Mouse (Mus musculus) thymus, adult 2 months (tissue): ENCODE data around the gene Mmp14.

Experiments
- CTCF ChIP-seq: fragments of 200-500 bp; IDR thresholded peaks from 2 replicates; pipeline ENCODE4 v1.5.1; 2012; ENCODE audit warnings: mild to moderate bottlenecking, control low read depth, low read length, moderate library complexity, borderline replicate concordance; ENCODE audit not compliant: control insufficient read depth, poor library complexity, insufficient read depth; ENCODE audit errors: extremely low read depth
- POLR2A ChIP-seq: fragments of 200-500 bp; IDR thresholded peaks from 2 replicates; pipeline ENCODE4 v1.6.1; 2012; ENCODE audit warnings: mild to moderate bottlenecking, low read length, control low read depth, moderate library complexity; ENCODE audit not compliant: control insufficient read depth, poor library complexity, insufficient read depth; ENCODE audit errors: extremely low read depth

DNA sequence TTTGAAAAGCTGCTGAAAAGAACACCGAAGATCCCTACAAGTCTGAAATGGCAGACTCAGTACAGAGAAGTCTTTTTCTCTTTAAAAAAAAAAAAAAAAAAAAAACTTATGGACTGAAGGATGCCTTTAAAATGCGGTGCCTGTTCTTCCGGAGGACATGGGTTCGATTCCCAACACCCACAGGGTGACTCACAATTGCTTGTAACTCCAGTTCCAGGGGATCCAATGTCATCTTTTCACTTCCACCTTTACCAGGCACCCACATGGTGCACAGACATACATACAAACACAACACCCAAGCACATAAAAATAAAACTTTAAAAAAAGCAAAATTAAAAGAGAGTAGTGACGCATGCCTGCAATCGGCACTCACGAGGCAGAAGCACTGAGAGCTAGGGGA is 3.7 kb upstream of the Mmp14 start:
- no peak for TF ChIP-seq POLR2A
- TF ChIP-seq CTCF = no peak
